Mouse (Mus musculus) spleen, postnatal 10 days (tissue): ENCODE results near the gene Rab42.
"Not testable (repeated sequence)": the region's sequence is repeated elsewhere in the genome, so short reads cannot be mapped to it uniquely, and the experiment has no call there.

Experiments used
- DNase-seq, 2 experiments: peaks; one replicate each; pipeline ENCODE4 v3.0.0; 2021 to 2022; ENCODE audit warnings: low spot score in 2 of 2

Rab42 gene

DNA sequence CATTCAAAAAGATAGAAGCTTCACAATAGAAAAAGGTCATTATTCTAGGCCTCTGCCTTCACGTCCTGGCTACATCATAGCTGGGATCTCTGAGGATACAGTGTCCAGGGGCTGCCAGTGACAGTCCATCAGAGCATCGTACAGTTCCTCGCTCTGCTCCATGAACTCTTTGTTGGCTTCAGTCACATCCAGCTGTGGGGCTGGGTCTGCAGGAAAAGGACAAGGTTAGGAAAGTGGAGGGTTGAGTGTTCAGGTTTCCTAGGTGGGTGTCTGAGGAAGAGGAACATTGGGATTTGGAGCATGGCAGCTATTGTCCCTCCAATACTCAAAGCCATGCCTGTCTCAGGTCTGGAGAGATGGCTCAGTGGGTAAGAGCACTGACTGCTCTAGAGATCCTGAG lies 8.6 kb upstream of the Rab42 start:
- DNase-seq: no peak

DNA sequence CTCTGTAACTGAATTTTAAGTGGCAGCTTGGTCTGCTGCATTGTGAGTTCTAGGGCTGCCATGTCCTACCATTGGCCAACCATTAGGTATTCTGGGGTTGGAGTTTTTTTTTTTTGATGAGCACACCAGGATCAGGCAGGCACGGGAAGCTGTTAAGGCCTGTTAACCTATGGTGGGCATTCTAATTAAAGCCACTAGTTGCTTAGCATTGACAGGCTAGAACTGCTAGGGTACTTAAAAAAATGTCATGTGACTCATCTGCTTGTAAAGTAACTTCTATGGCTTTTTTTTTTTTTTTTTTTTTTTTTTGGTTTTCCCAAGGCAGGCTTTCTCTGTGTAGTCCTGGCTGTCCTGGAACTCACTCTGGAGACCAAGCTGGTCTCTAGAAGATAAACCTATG lies 8.0 kb upstream of the Rab42 start:
- DNase-seq: no peak

DNA sequence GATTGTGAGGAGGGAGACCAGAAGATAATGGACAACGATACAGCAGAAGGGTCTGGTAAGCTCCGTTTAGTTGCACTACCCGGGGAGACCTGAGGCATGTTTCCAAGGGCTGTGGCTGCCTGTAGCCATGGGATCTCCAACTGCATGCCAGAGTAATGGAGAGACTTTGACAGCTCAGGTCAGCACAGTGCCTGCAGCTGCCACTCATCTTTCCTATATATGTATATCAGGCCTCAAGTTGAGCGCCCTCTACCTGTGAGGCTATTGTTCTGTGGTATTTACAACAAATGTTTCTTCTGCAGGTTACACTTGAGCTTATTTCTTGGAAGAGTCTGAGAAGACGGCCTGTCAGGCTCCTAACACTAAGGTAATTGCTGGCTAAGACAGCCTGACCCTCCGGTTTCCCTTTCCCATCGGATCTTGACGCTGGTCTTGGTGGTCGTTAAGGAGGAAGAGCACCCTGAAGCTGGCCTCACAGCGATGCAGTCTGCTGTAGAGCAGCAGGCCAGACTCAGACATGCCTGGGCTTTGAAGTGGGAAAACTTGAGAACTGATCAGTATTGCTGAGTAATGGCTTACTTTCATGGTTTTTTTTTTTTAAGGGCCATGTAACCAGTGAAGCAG lies 6.8 kb upstream of the Rab42 start:
- peak; percentile 52 to 75 for DNase-seq

DNA sequence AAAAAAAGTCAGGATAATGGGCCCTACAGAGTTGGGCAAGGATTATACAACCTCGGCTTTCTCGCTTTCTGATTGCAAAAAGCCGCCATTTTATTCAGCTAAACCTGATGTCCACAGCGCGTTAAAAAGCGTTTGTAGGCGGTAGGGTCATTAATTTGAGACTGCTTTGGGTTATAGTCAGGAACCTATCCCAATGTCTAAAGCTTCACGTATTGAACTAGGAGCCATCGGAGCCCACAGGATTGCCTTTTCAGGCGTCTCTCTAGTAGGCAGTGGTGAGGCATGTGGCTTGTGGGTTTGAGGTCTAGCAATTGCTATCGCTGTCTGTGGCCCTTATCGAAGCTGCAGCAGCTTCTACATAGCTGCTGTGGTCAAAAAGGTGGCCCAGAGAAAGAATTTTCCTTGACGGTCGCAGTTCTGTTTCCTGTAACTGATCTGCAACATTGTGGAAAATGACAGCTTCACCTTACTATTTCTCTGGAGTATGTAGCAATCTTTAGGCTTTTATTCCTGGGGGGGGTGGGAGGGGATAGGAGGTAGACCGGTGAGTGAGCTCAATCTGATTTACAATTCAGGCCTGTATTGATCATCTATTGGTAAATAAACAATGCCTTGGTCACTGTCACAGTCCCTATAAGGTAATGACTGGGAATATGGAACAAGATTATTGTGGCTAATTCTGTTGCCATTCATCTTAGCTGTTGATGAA lies 6.1 kb upstream of the Rab42 start:
- DNase-seq: peak; percentile 40

DNA sequence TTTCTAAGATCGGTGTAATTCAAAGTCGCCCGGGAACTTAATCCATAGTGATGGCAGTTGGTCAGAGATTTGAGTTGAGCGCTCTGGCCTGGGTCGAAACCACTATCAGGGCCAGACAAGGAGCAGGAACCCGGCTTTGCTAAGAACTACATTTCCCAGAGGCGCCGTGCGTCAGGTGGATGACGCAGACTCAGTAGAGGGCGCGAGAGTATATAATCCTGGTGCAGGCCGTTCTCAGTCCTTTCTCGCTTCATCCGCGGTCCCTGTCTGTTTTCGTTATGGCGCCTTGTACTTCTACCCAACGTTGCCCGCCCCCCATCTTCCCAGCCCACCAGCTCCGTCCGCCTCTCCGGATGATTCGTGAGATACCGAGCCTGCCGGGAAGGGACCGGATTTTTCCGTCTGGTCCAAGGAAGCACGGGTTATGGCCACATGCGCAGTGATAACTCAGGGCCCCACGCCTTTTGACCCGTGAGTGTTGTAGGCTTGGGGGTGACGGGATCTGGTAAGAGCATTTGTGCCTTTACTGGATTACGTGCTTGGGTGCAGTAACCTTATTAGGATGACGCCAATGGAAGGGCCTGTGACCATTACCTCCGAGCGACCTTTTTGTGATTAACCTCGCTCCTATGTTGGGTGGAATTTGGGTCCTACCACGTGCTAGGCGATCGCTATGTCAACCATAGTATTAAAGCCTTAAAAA lies 5.4 kb upstream of the Rab42 start:
- DNase-seq: peak; percentile 83 to 91

DNA sequence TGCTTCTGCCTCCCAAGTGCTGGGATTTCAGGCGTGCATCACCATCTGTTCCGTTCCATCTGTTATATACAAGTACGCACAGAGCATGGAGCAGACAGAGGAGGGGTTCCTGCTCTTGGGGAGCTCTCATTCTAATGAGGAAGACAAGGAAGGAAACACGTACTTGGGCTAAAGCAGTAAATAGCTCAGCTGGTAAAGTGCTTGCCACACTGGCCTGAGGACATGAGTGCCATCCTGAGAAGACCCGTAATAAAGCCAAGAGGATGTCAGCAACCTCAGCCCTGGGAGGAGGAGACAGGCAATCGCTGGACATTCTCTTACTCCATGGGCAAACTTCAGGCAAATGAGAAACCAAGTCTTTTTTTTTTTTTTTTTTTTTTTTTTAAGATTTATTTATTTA lies 2.8 kb upstream of the Rab42 start:
- DNase-seq: no peak

DNA sequence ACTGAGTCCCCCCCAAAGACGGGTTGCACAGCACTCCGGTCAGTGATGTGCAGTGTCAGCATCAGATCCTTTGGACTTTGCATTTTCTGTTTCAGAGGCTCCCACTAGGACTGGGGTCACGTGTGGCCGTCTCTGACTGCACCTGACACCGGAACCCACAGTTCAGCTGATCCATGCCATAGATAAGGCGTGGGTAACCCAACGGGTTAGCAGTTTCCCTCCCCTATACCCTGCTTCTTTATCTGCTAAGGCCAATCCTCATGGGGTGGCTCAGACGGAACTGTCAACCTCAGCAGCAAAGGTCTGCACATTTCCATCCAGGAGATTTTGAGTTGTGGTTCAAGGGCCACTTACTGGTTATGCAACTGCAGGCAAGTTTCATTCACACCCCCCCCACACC lies 2.1 kb upstream of the Rab42 start:
- DNase-seq: no peak

DNA sequence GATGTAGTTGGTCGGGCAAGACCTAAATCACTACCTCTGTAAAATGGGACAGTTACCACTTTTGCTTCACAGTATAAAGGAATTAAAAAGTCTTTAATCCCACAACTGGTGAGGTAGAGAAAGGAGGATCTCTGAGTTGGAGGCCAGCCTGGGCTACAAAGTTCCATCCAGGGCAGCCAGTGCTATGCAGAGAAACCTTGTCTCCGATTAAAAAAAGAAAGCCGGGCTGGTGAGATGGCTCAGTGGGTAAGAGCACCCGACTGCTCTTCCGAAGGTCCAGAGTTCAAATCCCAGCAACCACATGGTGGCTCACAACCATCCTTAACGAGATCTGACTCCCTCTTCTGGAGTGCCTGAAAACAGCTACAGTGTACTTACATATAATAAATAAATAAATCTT lies 299 bp upstream of the Rab42 start:
- DNase-seq: not testable (repeated sequence)

DNA sequence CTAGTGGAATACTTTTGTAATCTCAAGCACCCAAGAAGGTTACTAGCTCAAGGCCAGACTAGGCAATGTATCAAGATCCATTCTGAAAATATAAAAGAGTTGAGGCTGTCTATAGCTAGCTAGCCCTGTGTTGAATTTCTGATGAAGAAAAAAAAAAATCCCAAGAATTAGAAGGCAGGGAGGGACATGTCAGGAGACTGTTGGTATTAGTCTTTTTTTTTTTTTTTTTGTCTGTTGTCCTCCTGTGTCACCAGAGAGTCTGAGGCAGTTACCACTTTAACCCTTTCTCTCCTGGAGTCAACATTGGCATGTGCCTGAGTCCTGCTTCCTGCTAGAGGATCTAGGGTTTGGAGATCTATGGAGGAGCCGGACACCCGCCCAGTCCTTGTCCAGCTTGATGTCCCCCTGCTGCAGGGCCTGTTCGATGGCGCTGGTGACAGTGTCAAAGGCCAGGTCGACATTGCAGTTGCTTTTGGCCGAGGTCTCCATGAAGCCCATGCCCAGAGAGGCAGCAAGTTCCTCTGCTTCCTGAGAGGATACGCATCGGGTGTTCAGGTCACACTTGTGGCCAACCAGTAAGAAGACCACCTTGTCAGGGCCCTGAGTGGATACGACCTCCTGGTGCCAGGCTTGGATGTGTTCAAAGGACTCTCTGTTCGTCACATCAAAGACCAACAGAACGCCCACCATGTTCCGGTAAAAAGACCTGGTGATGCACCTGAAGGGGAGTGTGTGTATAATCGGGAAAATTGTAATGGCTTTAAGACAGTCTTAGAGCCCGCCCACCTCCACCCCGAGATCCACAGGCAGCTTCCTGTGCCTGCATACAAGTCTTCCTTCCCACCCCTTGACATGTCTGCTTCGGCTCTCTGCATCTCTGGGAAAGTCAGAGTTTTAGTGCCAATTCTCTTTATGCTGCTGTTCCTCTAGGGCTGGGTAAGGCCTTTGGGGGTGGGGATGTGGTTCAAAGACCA lies 933 bp downstream of the Rab42 start:
- no peak for DNase-seq

DNA sequence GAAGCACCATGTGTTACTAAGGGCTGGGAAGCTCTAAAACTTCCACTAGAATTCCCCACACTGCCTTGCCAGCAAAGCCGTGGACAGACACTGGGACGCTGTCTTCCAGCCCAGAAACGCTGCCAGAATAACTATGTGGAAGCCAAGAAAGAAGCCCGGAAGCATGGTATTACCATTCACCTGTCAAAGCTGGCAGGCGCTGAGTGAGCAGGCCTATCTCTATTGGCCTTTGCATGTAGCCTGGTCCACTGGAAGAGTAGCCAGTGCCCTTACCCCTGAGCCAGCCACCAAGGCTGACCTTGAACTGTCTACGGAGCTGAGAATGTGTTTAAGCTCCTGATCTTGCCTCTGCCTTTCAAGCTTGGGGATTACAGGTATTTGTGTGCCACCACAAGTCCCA lies 1.7 kb downstream of the Rab42 start:
- no peak for DNase-seq

DNA sequence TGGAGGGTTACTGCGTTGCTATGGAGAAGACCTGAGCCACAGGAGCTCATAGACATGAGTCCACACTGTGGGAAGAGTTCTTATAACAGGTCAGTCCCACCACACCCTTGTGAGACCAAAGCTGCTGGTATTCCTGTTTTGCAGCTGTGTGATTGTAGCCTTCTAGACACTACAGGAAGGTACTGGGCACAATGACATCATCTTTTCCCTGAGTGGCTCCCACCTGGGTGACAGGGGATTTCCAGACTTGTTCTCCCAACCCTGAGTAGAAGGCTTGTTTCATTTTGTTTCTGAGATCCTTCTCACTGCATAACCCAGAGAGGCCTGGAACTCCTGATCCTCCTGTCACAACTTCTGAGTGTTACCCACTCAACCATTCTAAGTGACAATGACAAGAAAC lies 3.3 kb downstream of the Rab42 start:
- DNase-seq: no peak

DNA sequence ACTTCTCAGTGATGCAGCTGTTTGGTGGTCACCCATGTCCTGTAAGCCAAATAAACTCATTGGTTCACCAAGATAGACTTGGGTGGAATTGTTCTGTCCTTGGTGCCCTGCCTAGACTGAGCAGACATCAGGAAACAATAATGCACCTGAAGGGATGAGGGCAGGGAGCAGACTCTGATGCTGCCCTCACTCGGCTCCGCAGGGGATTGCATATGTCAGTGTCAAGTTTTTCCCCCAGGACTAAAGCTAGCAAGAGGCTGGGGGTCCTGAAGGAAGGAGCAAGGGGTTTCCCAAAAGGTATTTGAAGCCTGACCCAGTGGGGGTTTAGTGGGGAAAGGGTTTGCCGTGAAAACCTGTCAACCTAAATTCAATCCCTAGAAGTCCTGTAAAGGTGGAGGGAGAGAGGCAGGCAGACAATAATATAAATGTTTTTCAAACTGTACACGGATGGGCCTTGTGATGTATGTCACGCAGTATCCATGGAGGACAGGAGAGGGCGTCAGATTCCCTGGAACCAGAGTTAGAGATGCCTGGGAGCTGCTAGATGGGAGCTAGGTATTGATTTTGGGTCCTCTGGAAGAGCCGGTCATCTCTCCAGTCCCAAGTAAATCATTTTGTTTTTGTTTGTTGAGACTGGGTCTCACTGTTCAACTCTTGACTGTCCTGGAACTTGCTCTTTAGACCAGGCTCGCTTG lies 7.3 kb downstream of the Rab42 start:
- DNase-seq: peak in 1 of 2 experiments; percentile 30

DNA sequence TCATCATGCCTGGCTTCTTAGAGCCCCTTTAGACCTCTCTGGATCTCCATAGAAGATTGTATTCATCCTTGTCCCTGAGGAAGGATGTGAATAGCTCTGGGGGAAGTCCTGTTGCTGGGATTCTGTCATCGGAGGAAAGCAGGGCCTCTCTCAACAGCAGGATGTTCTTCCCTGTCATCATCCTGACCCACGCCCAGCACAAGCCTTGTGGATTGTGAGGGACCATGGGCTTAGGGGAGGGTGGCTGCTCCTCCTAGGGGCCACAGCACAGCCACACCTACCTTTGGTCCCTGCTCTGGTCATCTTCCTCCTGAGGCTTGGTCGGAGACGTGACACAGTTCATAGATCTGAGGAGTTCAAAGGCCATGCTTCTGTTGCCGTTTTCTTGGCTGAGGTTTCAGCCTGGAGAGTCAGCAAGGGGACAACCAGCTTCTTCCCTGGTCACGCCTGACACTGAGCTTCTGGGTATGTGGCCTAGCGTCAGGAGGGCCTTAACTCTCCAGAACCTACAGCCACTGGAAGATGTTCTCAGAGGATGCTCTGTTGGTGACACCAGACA lies 9.4 kb downstream of the Rab42 start:
- no peak for DNase-seq

DNA sequence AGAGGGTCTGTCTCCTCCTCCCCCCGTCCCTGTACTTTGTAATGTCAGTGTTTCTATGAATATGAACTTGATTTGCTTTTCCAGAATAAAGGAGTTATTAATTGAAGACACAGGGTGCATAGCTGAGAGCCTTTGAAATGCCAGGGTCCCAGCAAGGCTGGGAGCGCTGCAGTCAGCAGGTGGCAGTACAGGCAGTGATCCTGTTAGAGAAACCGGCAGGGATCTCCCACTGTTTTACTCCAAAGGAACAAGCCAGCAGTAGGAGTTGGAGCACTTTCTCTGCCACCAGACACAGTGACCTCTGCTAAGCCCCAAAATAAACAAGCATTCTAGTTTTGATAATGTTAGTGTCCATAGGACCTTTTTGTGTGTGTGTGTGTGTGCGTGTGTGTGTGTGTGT lies 10.2 kb downstream of the Rab42 start:
- DNase-seq: peak in 1 of 2 experiments; percentile 32

DNA sequence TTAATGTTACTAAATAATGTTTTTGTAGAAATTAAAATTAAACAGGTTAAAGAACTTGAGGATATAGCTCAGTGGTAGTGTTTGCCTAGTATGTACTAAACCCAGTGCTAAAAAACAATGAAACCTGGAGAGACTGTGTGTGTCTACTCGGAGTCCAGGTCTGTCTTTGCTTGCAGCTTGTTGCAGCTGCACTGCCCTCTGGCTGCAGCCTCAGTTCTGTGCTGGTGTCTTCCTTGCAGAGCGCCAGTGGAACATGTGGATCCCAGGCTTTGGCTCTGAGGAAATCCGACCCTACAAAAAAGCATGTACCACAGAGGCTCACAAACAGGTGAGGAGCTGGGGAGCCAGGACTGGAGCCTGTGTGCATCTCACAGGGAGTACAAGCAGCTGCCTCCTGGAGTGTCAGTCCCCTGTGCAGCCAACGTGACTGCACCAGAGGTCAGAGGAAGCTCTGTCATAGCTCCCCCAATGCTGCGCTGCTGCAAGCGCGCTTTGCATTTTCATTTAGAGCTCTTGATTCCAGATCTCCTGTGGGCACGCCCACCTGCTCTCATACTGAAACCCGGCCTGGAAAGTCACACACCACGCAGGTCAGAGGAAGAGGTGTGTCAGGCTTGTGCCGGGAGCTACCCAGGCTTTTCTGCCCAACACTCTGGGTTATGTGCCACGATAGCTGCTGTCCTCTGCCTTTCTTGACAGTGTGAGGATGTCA lies 11.4 kb downstream of the Rab42 start:
- DNase-seq: no peak

DNA sequence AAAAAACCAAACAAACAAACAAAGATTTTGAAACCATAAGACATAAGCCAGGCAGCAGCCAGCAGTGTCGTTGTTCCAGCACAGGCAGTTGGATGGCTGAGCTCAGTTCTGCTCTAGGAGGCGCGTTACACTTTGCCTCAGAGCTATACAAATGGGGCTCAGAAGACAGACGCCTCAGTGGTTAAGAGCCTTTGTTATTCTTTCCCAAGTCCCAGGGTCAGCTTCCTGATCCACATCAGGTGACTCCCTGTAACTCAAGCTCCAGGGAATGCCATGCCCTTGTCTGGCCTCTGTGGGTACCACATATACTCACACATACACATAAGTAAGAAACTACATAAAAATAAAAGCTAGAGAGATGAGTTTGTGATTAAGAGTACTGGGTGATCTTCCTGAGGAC lies 12.1 kb downstream of the Rab42 start:
- no peak for DNase-seq

DNA sequence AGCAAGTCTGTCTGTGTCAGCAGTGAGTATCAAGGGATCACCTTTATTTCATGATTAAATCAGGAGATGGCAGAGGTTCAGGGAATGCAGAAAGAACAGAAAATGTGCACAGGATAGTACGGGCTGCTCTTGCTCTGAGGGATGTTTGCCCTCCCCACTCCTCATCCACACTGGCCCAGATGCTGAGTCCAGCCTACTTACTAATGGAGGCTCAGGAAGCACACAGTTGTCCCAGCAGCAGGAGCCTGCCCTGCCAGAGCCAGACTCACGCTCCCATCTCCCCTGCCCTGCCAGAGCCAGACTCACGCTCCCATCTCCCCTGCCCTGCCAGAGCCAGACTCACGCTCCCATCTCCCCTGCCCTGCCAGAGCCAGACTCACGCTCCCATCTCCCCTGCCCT lies 14.3 kb downstream of the Rab42 start:
- not testable (repeated sequence) for DNase-seq

DNA sequence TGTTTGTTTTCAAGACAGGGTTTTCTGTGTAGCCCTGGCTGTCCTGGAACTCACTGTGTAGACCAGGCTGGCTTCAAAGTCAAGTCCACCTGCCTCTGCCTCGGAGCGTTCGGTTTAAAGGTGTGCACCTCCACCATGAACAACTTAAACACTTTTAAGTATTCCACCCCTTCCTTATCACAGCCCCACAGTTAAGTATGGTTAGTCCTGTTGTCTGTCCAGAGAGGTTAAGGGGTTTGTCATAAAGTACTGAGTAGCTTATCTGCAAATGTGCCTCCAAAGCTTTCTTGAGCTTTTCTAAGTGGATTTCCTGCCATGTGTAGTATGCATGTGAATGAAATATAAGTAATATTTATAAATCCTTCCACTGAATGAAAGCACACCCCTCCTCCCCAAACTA lies 27.2 kb downstream of the Rab42 start:
- DNase-seq: no peak

DNA sequence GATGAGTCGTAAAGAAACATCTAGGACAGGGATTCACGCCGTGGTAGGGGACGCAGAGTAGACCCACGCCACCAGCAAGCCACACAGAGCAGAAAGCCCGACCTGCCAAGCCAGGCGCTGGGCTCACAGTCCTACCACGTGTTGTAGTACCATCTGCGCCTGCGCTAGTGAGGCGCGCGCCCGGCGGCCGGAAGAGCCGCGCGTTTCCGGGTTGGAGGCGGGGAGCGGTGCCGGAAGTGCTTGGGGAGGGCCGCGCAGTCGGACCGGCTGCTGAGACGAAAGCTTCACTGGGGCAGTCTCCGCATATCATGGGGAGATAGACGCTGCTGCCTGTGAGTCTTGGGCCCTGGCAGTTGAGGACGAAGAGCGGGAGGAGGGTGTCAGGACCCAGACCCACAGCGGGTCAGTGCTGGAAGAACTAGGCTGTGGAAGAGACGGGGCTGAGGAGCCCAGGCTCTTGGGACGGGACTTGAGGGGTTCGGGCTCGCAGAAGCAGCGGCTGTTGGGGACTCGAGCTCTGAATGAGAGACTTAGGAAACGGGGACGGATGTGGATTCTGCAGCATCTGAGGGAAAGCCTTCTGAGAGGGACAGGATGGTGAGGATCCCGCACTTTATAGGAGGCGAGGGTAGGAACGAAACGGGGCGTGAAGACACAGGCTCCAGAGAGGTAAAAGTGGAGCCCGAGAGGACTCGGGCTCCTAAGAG lies 28.9 kb downstream of the Rab42 start, which contains the start of gene Taf12:
Taf12 (plus strand) TSS at position 220 of the 707 bp plus-strand sequence.
- peak; percentile 85 to 94 for DNase-seq

DNA sequence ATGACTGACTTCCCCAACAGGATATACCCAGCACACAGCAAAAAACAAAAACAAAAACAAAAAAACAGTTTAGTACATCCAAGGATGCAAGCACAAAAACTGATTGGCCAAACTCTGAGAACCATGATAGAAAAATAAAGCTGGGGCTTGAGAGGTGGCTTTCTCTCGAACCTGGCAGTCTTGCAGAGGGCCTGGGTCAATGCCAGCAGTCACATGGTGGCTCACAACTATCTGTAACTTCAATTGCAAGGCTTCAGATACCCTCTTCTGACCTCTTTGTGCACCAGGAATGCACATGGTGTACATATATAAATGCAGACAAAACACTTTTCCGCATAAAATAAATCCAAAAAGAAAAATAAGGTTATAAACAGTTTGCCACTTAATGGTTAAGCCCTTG lies 30.0 kb downstream of the Rab42 start:
- DNase-seq: peak in 1 of 2 experiments; percentile 37
